In genomic region chr17:5439831-5440158, GRCm38 (mm10) we compare ENCODE assay signal across 8 mouse cellular contexts. TPM values are rescaled to one million over a fixed set of nuclear protein-coding genes. Genes with fewer than 3 reads are reported as not detected.
DNase-seq lines count a peak whose midpoint lies in the region; ATAC-seq and TF ChIP-seq lines count a peak whose summit lies in the region.

No protein-coding gene starts in this region.

- H3K27ac ChIP-seq in lung, embryonic 15.5 days, result no peak overlapping the region
- no peak overlapping the region for H3K27ac ChIP-seq in embryonic fibroblast, embryonic 13.5 days (ENCODE audit: insufficient read depth, low read length)
- no peak overlapping the region; the same call in 1 of the 2 replicates for H3K27ac ChIP-seq in limb, embryonic 12.5 days
- peak overlapping the region; percentile 38; the same call in 1 of the 2 replicates for H3K27ac ChIP-seq in olfactory bulb, adult 2 months (ENCODE audit: insufficient read depth, low read depth, low read length)

- TF ChIP-seq POLR2A in embryonic fibroblast, embryonic 13.5 days (IDR thresholded peaks at IDR 0.05; ENCODE audit: low read depth, low read length), result no peak
- no peak for TF ChIP-seq POLR2A in olfactory bulb, adult 2 months (IDR thresholded peaks at IDR 0.05; ENCODE audit: insufficient read depth, low read depth, low read length)

- peaks cover 21% of the 10 kb centered on the region for H3K4me1 ChIP-seq in lung, embryonic 15.5 days
- no peaks in the 10 kb centered on the region; the same call in 1 of the 2 replicates for H3K4me1 ChIP-seq in embryonic fibroblast, embryonic 13.5 days (ENCODE audit: control insufficient read depth, insufficient read depth, low read length)
- H3K4me1 ChIP-seq in limb, embryonic 12.5 days (replicated peaks), result peaks cover 8% of the 10 kb centered on the region
- H3K4me1 ChIP-seq in olfactory bulb, adult 2 months (ENCODE audit: control insufficient read depth, insufficient read depth, low read length), result peaks cover 2% of the 10 kb centered on the region

- peak overlapping the region; percentile 60 for H3K4me3 ChIP-seq in lung, embryonic 15.5 days
- peak overlapping the region; percentile 65 for H3K4me3 ChIP-seq in embryonic fibroblast, embryonic 13.5 days (ENCODE audit: insufficient read depth, low read length)
- H3K4me3 ChIP-seq in limb, embryonic 12.5 days (replicated peaks), result peak overlapping the region; percentile 59
- peak overlapping the region; percentile 55 for H3K4me3 ChIP-seq in olfactory bulb, adult 2 months (ENCODE audit: insufficient read depth, low read depth, low read length)

- no peaks in the 10 kb centered on the region for H3K27me3 ChIP-seq in lung, embryonic 15.5 days
- H3K27me3 ChIP-seq in limb, embryonic 12.5 days, result no peaks in the 10 kb centered on the region

- H3K36me3 ChIP-seq in lung, embryonic 15.5 days, result 0 out of 2 replicates have a peak, but pooled peaks cover 6% of the 10 kb centered on the region
- peaks cover 14% of the 10 kb centered on the region for H3K36me3 ChIP-seq in limb, embryonic 12.5 days

- H3K9me3 ChIP-seq in lung, embryonic 15.5 days, result no peaks in the 10 kb centered on the region
- no peaks in the 10 kb centered on the region for H3K9me3 ChIP-seq in limb, embryonic 12.5 days

- DNase-seq in lung, postnatal 4 days, result no peak
- DNase-seq in thymus, postnatal 0 days (ENCODE audit: low spot score), result no peak
- no peak for DNase-seq in cerebellum, adult 18-20 months
- no peak for DNase-seq in kidney, adult 18-20 months

- TF ChIP-seq CTCF in embryonic fibroblast, embryonic 13.5 days (IDR thresholded peaks at IDR 0.05; ENCODE audit: borderline replicate concordance, insufficient read depth, low read length), result no peak
- TF ChIP-seq CTCF in olfactory bulb, adult 2 months (IDR thresholded peaks at IDR 0.05; ENCODE audit: insufficient read depth, low read depth, low read length), result no peak

- 1% methylated on average over 8 of the region's 8 CpGs for WGBS in lung, embryonic 15.5 days
- WGBS in limb, embryonic 12.5 days, result 0% methylated on average over 8 of the region's 8 CpGs
- under 1% methylated on average over 8 of the region's 8 CpGs for WGBS in olfactory bulb, adult 2 months

- peak overlapping the region; percentile 69 for H3K9ac ChIP-seq in lung, embryonic 15.5 days
- peak overlapping the region; percentile 74 for H3K9ac ChIP-seq in limb, embryonic 12.5 days (replicated peaks)

- peak; percentile 46; the same call in 1 of the 2 replicates for ATAC-seq in lung, embryonic 15.5 days (ENCODE audit: borderline replicate concordance, extremely low read depth, low FRiP score, low TSS enrichment)
- peak; percentile 41; the same call in 1 of the 2 replicates for ATAC-seq in limb, embryonic 12.5 days (ENCODE audit: insufficient number of reproducible peaks, insufficient read depth, low FRiP score, low TSS enrichment, low read depth)

- H3K4me2 ChIP-seq in lung, embryonic 15.5 days, result peak overlapping the region; percentile 68
- peak overlapping the region; percentile 76 for H3K4me2 ChIP-seq in limb, embryonic 12.5 days

RNA-seq across cellular contexts. Expression of gene Tmem242, which starts 0.3 kb away (rescaled TPM):
- polyA plus RNA-seq in lung, embryonic 15.5 days (2015; fragmentation: Nextera tagmentation; extraction: Ambion mirVana), result 118 and 127 TPM in 2 replicates
- 71.1 and 72.9 TPM in 2 replicates for polyA plus RNA-seq in embryonic fibroblast, embryonic 13.5 days (2011; ENCODE audit: insufficient read length, low read depth, missing spikeins)
- 127 and 153 TPM in 2 replicates for polyA plus RNA-seq in limb, embryonic 12.5 days (2016; fragmentation: Nextera tagmentation; extraction: Ambion mirVana)
- polyA plus RNA-seq in olfactory bulb, adult 2 months (2012; ENCODE audit: insufficient read depth, insufficient read length, low replicate concordance, missing spikeins), result not detected in 2 replicates
- polyA plus RNA-seq in thymus, postnatal 0 days (2015; fragmentation: Nextera tagmentation; extraction: Ambion mirVana), result 113 and 120 TPM in 2 replicates

RNA-seq across cellular contexts. Expression of gene Ldhal6b, which starts 21.2 kb away (rescaled TPM):
- not detected in 2 replicates for polyA plus RNA-seq in lung, embryonic 15.5 days (2015; fragmentation: Nextera tagmentation; extraction: Ambion mirVana)
- polyA plus RNA-seq in embryonic fibroblast, embryonic 13.5 days (2011; ENCODE audit: insufficient read length, low read depth, missing spikeins), result 0.35 and 0.68 TPM in 2 replicates
- not detected in 2 replicates for polyA plus RNA-seq in limb, embryonic 12.5 days (2016; fragmentation: Nextera tagmentation; extraction: Ambion mirVana)
- polyA plus RNA-seq in olfactory bulb, adult 2 months (2012; ENCODE audit: insufficient read depth, insufficient read length, low replicate concordance, missing spikeins), result not detected in 2 replicates
- polyA plus RNA-seq in thymus, postnatal 0 days (2015; fragmentation: Nextera tagmentation; extraction: Ambion mirVana), result not detected in 2 replicates

RNA-seq across cellular contexts. Expression of gene Zdhhc14, which starts 52.6 kb away (rescaled TPM):
- polyA plus RNA-seq in lung, embryonic 15.5 days (2015; fragmentation: Nextera tagmentation; extraction: Ambion mirVana), result 1.2 and 1.3 TPM in 2 replicates
- polyA plus RNA-seq in embryonic fibroblast, embryonic 13.5 days (2011; ENCODE audit: insufficient read length, low read depth, missing spikeins), result 2.2 and 3.0 TPM in 2 replicates
- polyA plus RNA-seq in limb, embryonic 12.5 days (2016; fragmentation: Nextera tagmentation; extraction: Ambion mirVana), result 2.2 and 2.5 TPM in 2 replicates
- polyA plus RNA-seq in olfactory bulb, adult 2 months (2012; ENCODE audit: insufficient read depth, insufficient read length, low replicate concordance, missing spikeins), result not detected in 2 replicates
- 3.5 and 4.0 TPM in 2 replicates for polyA plus RNA-seq in thymus, postnatal 0 days (2015; fragmentation: Nextera tagmentation; extraction: Ambion mirVana)
